Mouse (Mus musculus): ENCODE data around the gene Chst7.

GRCm38 (mm10) chrX:20128951-20129350 lies 69.6 kb downstream of the Chst7 start:
- TF ChIP-seq FLI1 (IDR thresholded peaks at IDR 0.05; ENCODE audit: low read length) = no peak
- TF ChIP-seq GATA1 (IDR thresholded peaks at IDR 0.05; ENCODE audit: borderline replicate concordance, low read length) = no peak
